Mouse (Mus musculus): ENCODE measurements around the gene Cym. TPM values are rescaled to one million over a fixed set of nuclear protein-coding genes. Genes with fewer than 3 reads are reported as not detected.
A peak's percentile ranks its signal among the peaks of the same experiment; 100 is the strongest.

Cym gene
- polyA plus RNA-seq, 1 experiment from 2014 or later, result not detected

- no peaks in the 10 kb centered on the region for H3K36me3 ChIP-seq (ENCODE audit: control insufficient read depth, insufficient read depth, low read length)
- H3K4me1 ChIP-seq (replicated peaks; ENCODE audit: control insufficient read depth, insufficient read depth, low read length), result no peaks in the 10 kb centered on the region
- H3K27me3 ChIP-seq (ENCODE audit: control insufficient read depth, insufficient read depth, low read length), result no peaks in the 10 kb centered on the region
- ATAC-seq (replicated peaks; ENCODE audit: low FRiP score) (no peak), DNase-seq (ENCODE audit: low spot score) (no peak)
- no peak overlapping the region for H3K4me3 ChIP-seq (ENCODE audit: low read depth, low read length)
- no peaks in the 10 kb centered on the region for H3K9me3 ChIP-seq (ENCODE audit: control insufficient read depth, low read length)
- 78% methylated on average over 8 of the region's 8 CpGs for WGBS
- no peak overlapping the region for H3K4me2 ChIP-seq (ENCODE audit: low read depth, low read length, severe bottlenecking)
- H3K9ac ChIP-seq (ENCODE audit: low read length), result no peak overlapping the region
- no peak overlapping the region for H3K27ac ChIP-seq (ENCODE audit: low read depth, low read length)
These were observed 5.0 kb downstream of the Cym start for GRCm38 (mm10) chr3:107216400-107217100.

GRCm38 (mm10) chr3:107214606-107215005 lies 6.9 kb downstream of the Cym start:
- Histone ChIP-seq H3K9ac (ENCODE audit: low read length) (no peak overlapping the region), H3K36me3 (ENCODE audit: control insufficient read depth, insufficient read depth, low read length) (no peaks in the 10 kb centered on the region), H3K4me1 (replicated peaks; ENCODE audit: control insufficient read depth, insufficient read depth, low read length) (no peaks in the 10 kb centered on the region), H3K4me3 (ENCODE audit: low read depth, low read length) (no peak overlapping the region), H3K9me3 (ENCODE audit: control insufficient read depth, low read length) (no peaks in the 10 kb centered on the region), H3K4me2 (ENCODE audit: low read depth, low read length, severe bottlenecking) (no peak overlapping the region), H3K27me3 (ENCODE audit: control insufficient read depth, insufficient read depth, low read length) (no peaks in the 10 kb centered on the region), H3K27ac (ENCODE audit: low read depth, low read length) (no peak overlapping the region)
- ATAC-seq (replicated peaks; ENCODE audit: low FRiP score) (no peak), DNase-seq (ENCODE audit: low spot score) (no peak)
- 85% methylated on average over 5 of the region's 5 CpGs for WGBS

DNA sequence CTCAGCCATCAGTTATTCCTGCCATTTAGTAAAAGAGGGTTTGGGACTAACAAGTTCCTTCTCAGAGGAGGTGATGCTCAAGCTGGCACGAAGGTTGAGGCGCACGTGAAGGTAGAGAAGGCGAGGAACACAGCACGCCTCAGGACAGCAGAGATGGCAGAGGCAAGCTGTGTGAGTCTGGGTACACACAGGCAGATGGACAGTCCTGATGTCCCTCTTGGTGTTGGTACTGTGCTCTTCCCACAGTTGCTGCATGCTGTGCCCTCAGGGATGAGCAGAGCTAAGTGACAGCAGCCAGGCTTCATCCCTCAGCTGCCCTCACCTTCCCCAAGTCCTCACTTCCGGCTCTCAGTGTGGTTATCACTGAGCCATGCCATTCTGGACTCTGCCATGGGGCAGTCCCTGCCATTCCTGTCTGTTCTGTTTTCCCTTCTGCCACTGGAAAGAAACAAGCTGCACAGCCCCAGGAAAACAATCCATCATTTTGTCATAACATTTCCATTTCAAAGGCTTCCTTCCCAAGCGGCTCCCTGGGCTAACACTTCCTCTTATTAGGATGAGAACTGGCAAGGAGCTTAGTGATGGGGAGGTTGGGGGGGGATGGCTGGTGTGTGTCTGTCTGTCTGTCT lies 13.8 kb downstream of the Cym start:
- Histone ChIP-seq H3K4me3 (ENCODE audit: low read depth, low read length) (no peak overlapping the region), H3K27me3 (ENCODE audit: control insufficient read depth, insufficient read depth, low read length) (no peaks in the 10 kb centered on the region), H3K9me3 (ENCODE audit: control insufficient read depth, low read length) (no peaks in the 10 kb centered on the region), H3K9ac (ENCODE audit: low read length) (no peak overlapping the region), H3K4me1 (replicated peaks; ENCODE audit: control insufficient read depth, insufficient read depth, low read length) (no peaks in the 10 kb centered on the region; the same call in 1 of the 2 replicates), H3K27ac (ENCODE audit: low read depth, low read length) (no peak overlapping the region), H3K36me3 (ENCODE audit: control insufficient read depth, insufficient read depth, low read length) (no peaks in the 10 kb centered on the region), H3K4me2 (ENCODE audit: low read depth, low read length, severe bottlenecking) (no peak overlapping the region)
- ATAC-seq (replicated peaks; ENCODE audit: low FRiP score), result no peak
- WGBS, result 76% methylated on average over 7 of the region's 7 CpGs
- DNase-seq (ENCODE audit: low spot score), result no peak

DNA sequence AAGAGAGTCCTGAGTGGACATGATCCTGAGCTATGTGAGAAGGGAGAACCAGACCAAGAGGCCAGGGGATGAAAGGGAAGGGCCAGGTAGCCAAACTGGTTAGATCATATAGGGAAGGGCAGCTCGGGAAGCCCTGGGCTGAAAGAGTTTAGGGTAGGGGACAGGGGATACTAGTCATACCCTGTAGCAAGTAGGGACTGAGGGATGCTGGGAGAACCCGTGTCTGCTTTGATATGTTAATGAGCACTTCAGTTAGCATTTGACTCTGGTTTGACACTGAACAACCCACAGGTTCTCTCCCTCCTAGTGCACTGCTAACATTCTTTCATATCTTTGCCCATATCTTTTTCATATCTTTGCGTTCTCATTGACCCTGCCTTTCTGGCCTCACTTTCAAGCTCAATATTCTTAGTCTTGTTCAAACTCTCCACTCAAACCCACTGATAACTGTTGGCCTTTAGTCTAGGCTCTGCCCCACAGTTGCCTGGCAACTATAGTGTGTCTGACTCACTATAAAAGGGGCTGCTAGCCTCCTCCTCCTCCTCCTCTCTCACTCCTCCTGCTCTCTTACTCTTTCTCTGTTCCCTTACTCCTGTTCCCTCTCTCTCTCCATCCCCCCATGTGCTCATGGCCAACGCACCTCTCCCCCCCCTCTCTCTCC lies 14.9 kb downstream of the Cym start:
- DNase-seq (ENCODE audit: low spot score) (no peak), ATAC-seq (replicated peaks; ENCODE audit: low FRiP score) (0 out of 2 replicates have a peak, but pooled peaks have one; percentile 14)
- Histone ChIP-seq H3K36me3 (ENCODE audit: control insufficient read depth, insufficient read depth, low read length) (no peaks in the 10 kb centered on the region), H3K4me1 (replicated peaks; ENCODE audit: control insufficient read depth, insufficient read depth, low read length) (no peaks in the 10 kb centered on the region; the same call in 1 of the 2 replicates), H3K9ac (ENCODE audit: low read length) (no peak overlapping the region), H3K4me2 (ENCODE audit: low read depth, low read length, severe bottlenecking) (no peak overlapping the region), H3K27ac (ENCODE audit: low read depth, low read length) (no peak overlapping the region), H3K4me3 (ENCODE audit: low read depth, low read length) (no peak overlapping the region), H3K9me3 (ENCODE audit: control insufficient read depth, low read length) (no peaks in the 10 kb centered on the region), H3K27me3 (ENCODE audit: control insufficient read depth, insufficient read depth, low read length) (no peaks in the 10 kb centered on the region)
- WGBS, result 55% methylated on average over 4 of the region's 4 CpGs

DNA sequence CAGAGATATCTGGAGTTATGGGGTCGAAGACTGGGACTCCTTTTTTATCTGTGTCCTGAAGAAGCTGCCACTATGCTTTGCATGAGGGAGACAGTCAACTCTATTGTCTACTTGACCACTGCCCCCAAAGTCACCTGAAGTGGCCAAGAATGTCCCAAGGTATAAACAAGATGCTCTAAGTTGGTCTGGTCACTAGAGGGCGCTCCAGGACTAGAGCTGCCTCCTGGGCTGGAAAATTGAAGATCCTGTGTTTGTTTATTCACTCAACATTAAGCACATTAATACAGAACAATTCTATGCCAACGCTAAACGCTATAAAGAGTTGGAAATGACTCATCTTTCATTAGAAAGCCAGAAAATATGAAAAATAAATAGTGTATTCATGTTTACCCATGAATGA lies 15.5 kb downstream of the Cym start:
- no peaks in the 10 kb centered on the region for H3K9me3 ChIP-seq (ENCODE audit: control insufficient read depth, low read length)
- H3K9ac ChIP-seq (ENCODE audit: low read length), result no peak overlapping the region
- no peaks in the 10 kb centered on the region for H3K36me3 ChIP-seq (ENCODE audit: control insufficient read depth, insufficient read depth, low read length)
- H3K4me3 ChIP-seq (ENCODE audit: low read depth, low read length), result no peak overlapping the region
- no peaks in the 10 kb centered on the region; the same call in 1 of the 2 replicates for H3K4me1 ChIP-seq (replicated peaks; ENCODE audit: control insufficient read depth, insufficient read depth, low read length)
- no peak overlapping the region for H3K4me2 ChIP-seq (ENCODE audit: low read depth, low read length, severe bottlenecking)
- ATAC-seq (replicated peaks; ENCODE audit: low FRiP score), result no peak; the same call in 1 of the 2 replicates
- DNase-seq (ENCODE audit: low spot score), result peak; percentile 77
- 21% methylated on average over 4 of the region's 4 CpGs for WGBS
- H3K27me3 ChIP-seq (ENCODE audit: control insufficient read depth, insufficient read depth, low read length), result no peaks in the 10 kb centered on the region
- no peak overlapping the region for H3K27ac ChIP-seq (ENCODE audit: low read depth, low read length)

- Histone ChIP-seq H3K9me3 (ENCODE audit: control insufficient read depth, low read length) (no peaks in the 10 kb centered on the region), H3K4me2 (ENCODE audit: low read depth, low read length, severe bottlenecking) (no peak overlapping the region), H3K27ac (ENCODE audit: low read depth, low read length) (no peak overlapping the region), H3K9ac (ENCODE audit: low read length) (no peak overlapping the region), H3K27me3 (ENCODE audit: control insufficient read depth, insufficient read depth, low read length) (no peaks in the 10 kb centered on the region), H3K4me1 (replicated peaks; ENCODE audit: control insufficient read depth, insufficient read depth, low read length) (no peaks in the 10 kb centered on the region; the same call in 1 of the 2 replicates), H3K4me3 (ENCODE audit: low read depth, low read length) (no peak overlapping the region), H3K36me3 (ENCODE audit: control insufficient read depth, insufficient read depth, low read length) (no peaks in the 10 kb centered on the region)
- DNase-seq (ENCODE audit: low spot score), result no peak
- ATAC-seq (replicated peaks; ENCODE audit: low FRiP score), result no peak
These were observed 16.4 kb downstream of the Cym start for GRCm38 (mm10) chr3:107205170-107205569.

GRCm38 (mm10) chr3:107204413-107204812 lies 17.1 kb downstream of the Cym start:
- DNase-seq (ENCODE audit: low spot score) (no peak), ATAC-seq (replicated peaks; ENCODE audit: low FRiP score) (no peak)
- Histone ChIP-seq H3K27me3 (ENCODE audit: control insufficient read depth, insufficient read depth, low read length) (no peaks in the 10 kb centered on the region), H3K4me1 (replicated peaks; ENCODE audit: control insufficient read depth, insufficient read depth, low read length) (no peaks in the 10 kb centered on the region; the same call in 1 of the 2 replicates), H3K9me3 (ENCODE audit: control insufficient read depth, low read length) (no peaks in the 10 kb centered on the region), H3K36me3 (ENCODE audit: control insufficient read depth, insufficient read depth, low read length) (no peaks in the 10 kb centered on the region), H3K27ac (ENCODE audit: low read depth, low read length) (no peak overlapping the region), H3K4me2 (ENCODE audit: low read depth, low read length, severe bottlenecking) (no peak overlapping the region), H3K4me3 (ENCODE audit: low read depth, low read length) (no peak overlapping the region), H3K9ac (ENCODE audit: low read length) (no peak overlapping the region)
- WGBS, result 84% methylated on average over 3 of the region's 3 CpGs

DNA sequence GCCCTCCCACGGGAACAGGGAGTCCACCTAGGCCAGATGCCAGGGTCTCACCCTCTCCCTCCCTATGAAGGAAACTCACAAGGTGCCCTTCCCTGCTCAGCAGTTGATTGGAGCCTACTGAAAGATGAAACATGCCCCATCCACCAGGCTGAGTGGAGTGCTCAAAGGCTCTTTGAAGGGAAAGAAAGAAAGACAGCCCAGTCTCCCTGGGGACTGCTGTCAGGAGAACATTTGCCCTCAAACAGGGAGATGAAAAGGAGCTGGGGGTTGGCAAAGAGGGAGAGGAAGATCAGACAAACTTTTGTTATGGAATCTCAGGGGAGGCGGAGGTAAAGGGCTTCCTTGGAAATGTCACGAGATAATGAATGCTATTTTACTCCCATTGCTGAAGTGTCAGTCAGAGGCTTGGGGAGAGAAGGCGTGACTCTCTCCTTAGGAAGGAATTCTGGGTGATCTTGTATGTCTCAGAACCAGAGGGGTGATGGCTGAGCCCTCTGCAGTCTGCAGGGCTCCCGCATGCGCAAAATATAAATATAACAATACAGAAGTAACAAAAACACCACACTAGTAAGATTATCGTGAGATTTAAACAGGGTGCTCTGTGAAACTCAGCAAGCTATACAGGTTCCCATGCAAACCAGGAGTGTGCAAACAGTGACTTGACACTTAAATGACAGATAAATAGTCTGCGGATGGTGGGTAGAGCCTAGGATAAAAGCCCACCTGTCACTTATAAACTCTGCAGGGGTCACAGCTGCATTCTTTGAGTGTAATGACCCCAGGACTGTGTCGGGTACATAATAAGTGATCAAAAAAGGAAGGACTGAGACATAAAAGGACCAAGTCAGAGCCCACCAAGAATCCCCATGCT lies 20.0 kb downstream of the Cym start:
- no peak overlapping the region for H3K27ac ChIP-seq (ENCODE audit: low read depth, low read length)
- H3K4me1 ChIP-seq (replicated peaks; ENCODE audit: control insufficient read depth, insufficient read depth, low read length), result no peaks in the 10 kb centered on the region; the same call in 1 of the 2 replicates
- H3K9ac ChIP-seq (ENCODE audit: low read length), result no peak overlapping the region
- WGBS, result 50% methylated on average over 9 of the region's 9 CpGs
- ATAC-seq (replicated peaks; ENCODE audit: low FRiP score), result no peak
- no peaks in the 10 kb centered on the region for H3K27me3 ChIP-seq (ENCODE audit: control insufficient read depth, insufficient read depth, low read length)
- H3K9me3 ChIP-seq (ENCODE audit: control insufficient read depth, low read length), result no peaks in the 10 kb centered on the region
- no peak overlapping the region for H3K4me2 ChIP-seq (ENCODE audit: low read depth, low read length, severe bottlenecking)
- no peak overlapping the region for H3K4me3 ChIP-seq (ENCODE audit: low read depth, low read length)
- H3K36me3 ChIP-seq (ENCODE audit: control insufficient read depth, insufficient read depth, low read length), result no peaks in the 10 kb centered on the region
- DNase-seq (ENCODE audit: low spot score), result no peak
